Mouse (Mus musculus) erythroblast, adult 5-6 weeks (primary cell): ENCODE measurements around the gene Arl3. TPM values are rescaled to one million over a fixed set of nuclear protein-coding genes. Genes with fewer than 3 reads are reported as not detected.

Source experiments
- ATAC-seq: replicated peaks from 2 replicates; pipeline ENCODE4 v1.8.0; 2016; ENCODE audit warnings: moderate number of reproducible peaks, mild to moderate bottlenecking, moderate TSS enrichment, inconsistent platforms; ENCODE audit not compliant: poor library complexity, low FRiP score, severe bottlenecking
- total RNA-seq, 2 experiments: library from RNA; stranded (forward) in 1 of 2; stranded (reverse) in 1 of 2; fragments of 150-400 nt in 1 of 2; fragments of 200-764, 138-1000 nt in 1 of 2; gene quantifications; 2 replicates each; pipeline versions ENCODE4 v1.2.3 to v1.2.4; 2015 to 2017; ENCODE audit warnings: low replicate concordance in 2 of 2

Gene Arl3
- total RNA-seq, 2 experiments from 2014 or later: 3.2 to 4.2 TPM

GRCm38 (mm10) chr19:46522433-46523044, 50.5 kb downstream of the Arl3 start:
- ATAC-seq: no peak

GRCm38 (mm10) chr19:46521698-46522097, 51.3 kb downstream of the Arl3 start:
- ATAC-seq: no peak

DNA sequence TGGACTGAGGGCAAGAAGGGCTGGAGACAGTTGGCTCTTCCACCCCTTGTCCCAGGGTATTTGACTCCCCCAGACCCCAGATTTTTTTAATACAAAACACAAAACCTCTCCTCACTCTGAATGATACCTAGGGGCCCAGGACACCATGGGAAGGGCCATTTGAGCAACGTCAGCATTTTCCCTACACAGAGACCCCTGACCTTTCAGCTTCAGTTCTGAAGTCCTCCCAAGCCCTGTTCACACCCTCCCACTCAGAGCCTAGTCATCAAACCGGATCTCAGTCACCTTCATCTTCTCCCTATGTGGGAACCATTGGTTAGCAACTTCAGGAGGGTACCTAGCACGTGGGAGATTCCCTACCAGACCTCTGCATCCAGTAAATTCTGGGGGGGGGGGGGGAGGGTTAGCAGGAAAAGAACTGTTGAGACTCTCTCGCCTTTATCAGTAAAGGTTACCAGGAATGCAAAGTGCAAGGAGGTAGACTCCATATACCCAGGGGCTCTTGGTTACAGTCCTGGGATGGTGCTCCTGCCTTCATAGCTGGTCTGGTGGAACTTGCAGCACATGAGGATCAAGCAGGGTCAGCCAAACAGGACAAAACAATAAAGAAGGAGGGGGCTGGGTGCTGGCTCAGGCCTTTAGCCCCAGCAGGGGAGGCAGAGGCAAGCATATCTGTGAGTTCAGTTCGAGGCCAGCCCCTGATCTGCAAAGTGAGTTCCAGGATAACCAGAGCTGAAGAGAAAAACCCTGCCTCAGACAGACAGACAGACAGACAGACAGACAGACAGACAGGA, 54.0 kb downstream of the Arl3 start:
- ATAC-seq: no peak

DNA sequence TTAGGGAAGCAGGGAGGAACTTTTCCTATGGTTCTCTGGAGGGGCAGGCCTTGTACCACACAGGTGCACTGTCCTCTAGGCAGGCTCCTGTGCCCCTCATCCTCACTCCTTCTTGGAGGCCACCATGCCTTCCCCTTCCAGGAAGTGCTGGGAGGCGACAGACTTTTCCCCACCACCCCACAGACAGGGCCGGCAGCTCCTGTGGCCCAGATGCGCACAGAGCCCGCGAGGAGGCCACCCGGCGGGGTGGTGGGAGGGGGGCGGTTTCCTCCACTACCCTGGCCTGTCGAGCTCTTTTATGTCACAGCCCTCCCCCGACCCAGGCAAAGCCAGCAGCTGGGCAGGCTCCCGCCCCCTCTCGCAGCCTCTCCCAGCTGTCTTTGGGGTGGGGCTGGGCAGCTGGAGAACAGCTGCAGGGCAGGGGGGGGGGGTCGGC, 54.6 kb downstream of the Arl3 start:
- ATAC-seq: no peak

DNA sequence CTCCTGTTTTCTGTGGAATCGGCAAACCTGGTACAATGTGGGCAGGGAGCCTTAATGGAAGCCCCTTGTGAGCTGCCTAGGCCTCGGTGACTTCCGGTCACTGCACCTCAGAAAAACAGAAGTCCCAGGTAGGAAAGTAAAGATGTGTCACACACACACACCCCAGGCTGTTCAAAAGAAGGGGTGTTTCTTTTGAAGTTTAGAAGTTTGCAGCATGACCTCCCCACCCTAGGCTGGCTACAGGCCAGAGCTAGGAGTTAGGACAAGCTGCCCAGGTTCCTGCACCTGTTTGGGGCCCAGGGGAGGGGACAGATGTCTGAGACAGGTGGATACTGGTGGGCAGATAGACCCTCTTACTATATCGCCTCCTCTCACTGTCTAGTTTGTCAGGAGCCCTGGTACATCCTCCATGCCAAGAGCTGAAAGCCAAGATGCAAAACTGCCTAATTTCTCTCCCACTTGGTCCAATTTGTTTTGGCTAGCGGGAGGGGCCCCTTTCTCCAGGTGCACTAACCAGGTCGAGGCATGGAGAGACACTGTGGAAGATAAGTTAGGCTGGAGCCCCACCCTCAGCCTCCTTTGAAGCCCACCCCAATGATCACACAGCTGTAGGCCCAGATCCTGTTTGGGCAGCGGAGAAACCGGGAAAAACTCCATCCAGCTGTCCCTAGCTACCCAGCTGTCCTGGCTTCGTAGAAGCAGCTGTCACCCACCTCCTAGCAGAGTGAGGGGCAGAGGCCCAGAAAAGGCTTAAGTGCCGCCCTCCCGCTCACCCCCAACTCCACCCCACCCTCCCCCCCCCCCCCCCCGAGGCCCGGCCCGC, 55.3 kb downstream of the Arl3 start:
- ATAC-seq: no peak

DNA sequence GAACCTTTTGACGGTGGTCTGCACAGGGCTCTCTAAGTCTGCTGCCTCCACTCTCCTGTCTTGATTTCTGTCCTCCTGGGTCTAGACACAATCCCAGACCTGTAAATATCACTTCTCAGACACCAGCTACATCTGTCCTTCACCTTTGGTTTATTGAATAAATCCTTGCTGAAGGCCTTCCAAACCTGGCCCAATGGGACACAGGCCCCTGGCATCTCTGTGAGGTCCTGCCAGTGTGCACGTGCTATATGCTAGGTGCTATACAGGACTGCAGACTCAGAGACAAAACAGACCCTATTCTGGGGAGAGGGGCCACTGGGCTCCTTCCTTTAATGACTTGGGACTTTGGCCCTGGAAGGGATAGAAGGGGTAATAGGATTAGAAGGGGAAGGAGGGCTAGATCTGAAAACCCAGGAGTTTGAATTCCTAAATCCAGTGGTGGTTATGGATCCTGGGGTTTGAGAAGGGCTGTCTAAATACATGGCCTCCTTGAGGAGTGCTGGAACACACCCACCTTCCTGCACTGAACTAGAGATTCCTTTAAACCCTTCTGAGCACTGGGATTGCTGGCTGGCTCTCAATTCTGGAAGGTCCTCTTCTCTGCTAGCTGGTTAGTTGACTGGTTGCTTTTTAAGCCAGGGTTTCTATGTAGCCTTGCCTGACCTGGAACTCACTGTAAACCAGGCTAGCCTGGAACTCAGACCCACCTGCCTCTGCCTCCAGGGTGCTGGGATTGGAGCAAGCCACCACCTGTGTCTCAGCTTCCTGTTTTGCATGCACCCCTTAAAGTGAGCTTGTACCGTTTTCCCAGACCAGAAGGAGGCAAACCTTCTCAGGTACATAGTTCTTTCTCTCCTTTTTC, 56.1 kb downstream of the Arl3 start:
- no peak for ATAC-seq

DNA sequence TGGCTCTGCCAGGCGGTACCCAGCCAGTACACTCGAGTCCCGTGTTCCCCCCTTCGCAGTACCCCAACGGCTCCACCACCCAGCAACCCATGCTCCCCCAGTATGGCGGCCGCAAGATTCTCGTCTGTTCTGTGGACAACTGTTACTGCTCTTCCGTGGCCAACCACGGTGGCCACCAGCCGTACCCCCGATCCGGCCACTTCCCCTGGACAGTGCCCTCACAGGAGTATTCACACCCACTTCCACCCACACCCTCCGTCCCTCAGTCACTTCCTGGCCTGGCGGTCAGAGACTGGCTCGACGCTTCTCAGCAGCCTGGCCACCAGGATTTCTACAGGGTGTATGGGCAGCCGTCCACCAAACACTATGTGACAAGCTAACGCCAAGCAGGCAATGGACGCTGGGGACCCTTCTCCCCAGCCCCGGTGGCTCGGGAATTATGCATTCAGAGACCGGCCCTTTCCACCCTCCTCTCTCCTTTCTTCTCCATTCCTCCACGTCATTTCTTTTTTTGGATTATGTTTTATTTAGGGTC, 57.6 kb downstream of the Arl3 start:
- ATAC-seq: no peak

DNA sequence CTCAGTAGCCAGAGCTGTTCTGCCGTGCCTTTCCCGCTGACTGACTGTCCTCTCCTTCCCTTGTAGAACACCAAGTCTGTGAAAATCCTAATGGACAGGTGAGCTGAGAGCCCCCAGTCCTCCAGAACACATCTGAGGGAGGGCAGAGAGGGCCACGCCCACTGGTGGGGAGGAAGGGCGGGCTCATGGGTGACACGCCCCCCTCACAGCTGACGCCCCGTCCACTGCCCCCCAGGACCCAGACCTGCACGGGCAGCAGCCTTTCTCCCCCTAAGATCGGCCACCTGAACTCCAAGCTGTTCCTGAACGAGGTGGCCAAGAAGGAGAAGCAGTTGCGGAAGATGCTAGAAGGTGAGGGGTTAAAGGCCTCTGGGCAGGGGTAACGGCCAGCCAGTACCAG, 58.6 kb downstream of the Arl3 start:
- ATAC-seq: no peak

- no peak for ATAC-seq
Observed at GRCm38 (mm10) chr19:46511263-46511662, 61.7 kb downstream of the Arl3 start.

GRCm38 (mm10) chr19:46510824-46511223, 62.2 kb downstream of the Arl3 start:
- no peak for ATAC-seq

DNA sequence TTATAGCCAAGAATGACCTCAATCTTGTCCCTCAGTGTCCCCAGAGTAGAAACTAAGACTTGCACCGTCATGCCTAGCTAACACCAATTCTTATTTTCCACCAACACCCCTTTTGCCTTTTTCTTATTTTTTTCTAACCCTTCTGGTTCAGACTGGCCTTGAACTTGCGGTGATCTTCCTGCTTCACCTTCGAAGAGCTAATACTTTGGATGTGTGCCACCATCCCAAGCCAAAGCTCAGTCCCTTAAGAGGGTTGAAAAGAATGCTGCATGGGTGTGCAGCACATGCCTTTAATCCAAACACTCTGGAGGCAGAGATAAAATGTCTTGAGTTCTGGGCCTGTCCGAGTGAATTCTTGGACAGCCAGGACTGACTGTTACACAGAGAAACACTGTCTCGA, 62.6 kb downstream of the Arl3 start:
- no peak for ATAC-seq

GRCm38 (mm10) chr19:46509736-46510135, 63.3 kb downstream of the Arl3 start:
- ATAC-seq: no peak

- ATAC-seq: no peak
Observed at GRCm38 (mm10) chr19:46509202-46509601, 63.8 kb downstream of the Arl3 start.

- ATAC-seq: no peak
Observed at GRCm38 (mm10) chr19:46508738-46509137, 64.3 kb downstream of the Arl3 start.

DNA sequence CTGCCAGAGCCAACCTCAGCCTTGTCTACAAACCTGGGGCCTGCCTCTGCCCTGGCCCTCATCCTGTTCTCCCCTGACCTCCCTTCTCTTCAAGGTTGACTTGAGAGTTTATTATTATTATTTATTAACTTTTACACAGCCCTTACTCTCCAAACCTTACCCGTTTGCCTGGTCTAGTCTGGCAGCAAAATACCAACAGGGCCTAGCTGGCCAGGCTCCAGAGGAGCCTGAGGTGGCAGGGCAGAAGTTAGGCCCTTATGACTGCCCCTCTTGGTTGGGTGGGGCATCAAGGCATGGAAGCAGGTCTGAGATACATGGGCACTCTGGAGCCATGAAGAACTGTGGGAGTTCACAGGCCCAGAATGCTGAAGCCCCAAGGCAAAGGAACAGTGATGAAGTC, 65.2 kb downstream of the Arl3 start:
- no peak for ATAC-seq

DNA sequence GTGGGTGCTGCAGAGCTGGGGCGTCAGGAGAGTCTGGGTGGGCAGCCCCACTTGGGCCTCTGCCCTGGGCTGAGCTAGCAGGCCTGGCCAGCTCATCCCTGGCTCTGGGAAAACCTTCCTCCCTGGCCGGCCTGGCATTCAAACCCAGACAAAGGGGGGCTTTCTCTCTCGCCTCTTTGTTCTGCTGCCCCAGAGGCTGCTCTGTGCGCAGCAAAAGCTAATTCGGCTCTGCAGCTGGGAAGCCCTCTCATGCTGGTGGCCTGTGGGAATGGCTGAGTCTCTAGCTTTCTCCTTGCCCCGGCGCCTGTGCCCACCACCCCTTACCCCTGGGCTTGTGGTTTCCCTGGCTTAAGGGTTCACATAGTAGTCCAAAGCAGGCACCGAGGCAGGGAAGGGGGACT, 65.8 kb downstream of the Arl3 start:
- no peak for ATAC-seq

DNA sequence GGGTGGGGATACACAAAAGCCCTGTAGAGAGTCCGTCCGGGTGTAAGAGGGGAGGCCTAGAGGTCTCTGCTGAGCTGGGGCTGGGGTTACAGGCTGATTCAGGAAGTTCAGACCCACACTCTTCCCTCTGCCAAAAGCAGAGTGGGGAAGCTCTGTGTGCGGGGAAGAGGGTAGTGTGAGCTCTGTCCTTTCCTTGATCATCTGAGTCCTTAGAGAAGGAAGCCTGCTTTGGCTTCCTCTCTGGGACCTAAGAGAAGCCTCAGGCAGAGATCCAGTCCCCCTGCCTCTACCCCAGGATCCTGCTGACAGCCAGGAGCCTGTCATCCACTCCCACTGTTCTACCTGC, 66.7 kb downstream of the Arl3 start:
- no peak for ATAC-seq

DNA sequence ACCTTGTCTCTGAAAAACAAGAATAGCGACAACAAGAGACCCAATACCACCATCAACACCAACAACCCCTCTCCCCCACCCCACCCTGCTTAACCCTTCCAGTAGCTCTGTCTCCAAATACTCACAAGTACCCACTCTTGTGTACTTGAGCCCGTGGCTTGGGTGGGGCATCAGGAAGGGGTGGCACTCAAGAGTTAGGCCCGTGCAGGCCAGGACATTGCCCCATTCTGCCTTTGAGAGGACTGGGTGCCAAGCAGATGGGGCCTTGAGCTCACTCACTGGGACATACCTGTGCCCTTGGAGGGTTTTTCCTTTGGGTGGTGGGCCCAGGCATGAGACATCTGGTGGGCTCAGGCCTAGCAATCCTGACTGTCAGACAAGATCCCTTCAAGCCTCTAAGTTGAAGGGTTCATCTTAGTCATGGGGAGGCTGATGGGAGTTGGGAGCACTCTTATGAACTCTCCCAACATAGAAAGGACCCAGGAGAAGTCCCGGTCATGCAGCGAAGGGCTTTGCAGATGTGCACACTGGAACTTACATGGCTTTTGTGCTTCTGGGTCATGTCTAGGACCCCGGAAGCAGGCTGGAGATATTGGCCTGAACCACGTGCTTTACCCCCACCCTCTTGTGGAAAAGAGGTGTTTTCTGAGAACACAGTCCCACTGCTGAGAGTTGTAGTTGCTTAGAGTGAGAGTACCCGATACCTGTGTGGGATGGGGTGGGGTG, 67.2 kb downstream of the Arl3 start:
- ATAC-seq: no peak

- ATAC-seq: no peak
Observed at GRCm38 (mm10) chr19:46504822-46505417, 68.1 kb downstream of the Arl3 start.
